Mouse (Mus musculus) midbrain, embryonic 16.5 days (tissue): Measurements from ENCODE around the gene Dtx3. TPM values are rescaled to one million over a fixed set of nuclear protein-coding genes. Genes with fewer than 3 reads are reported as not detected.
"Not testable (repeated sequence)": the region's sequence is repeated elsewhere in the genome, so short reads cannot be mapped to it uniquely, and the experiment has no call there.

ENCODE experiments used
- ATAC-seq: fragments of 200-750 bp; cut with Nextera tagmentation; 2 replicates; pipeline ENCODE4 v1.8.0; 2017; ENCODE audit warnings: moderate TSS enrichment
- H3K27ac ChIP-seq: fragments of 300-500 bp; sonication (generic); 2 replicates; pipeline ENCODE4 v1.5.1; 2014; ENCODE audit warnings: mild to moderate bottlenecking, low read length, mixed read lengths
- H3K27me3 ChIP-seq: fragments of 300-500 bp; sonication (generic); 2 replicates; pipeline ENCODE4 v1.6.1; 2014; ENCODE audit warnings: low read depth, low read length, mixed read lengths; ENCODE audit not compliant: control insufficient read depth, insufficient read depth
- H3K36me3 ChIP-seq: fragments of 300-500 bp; sonication (generic); 2 replicates; pipeline ENCODE4 v1.6.1; 2014; ENCODE audit warnings: mild to moderate bottlenecking, low read length, moderate library complexity, mixed read lengths; ENCODE audit not compliant: control insufficient read depth, insufficient read depth
- H3K4me1 ChIP-seq: fragments of 300-500 bp; sonication (generic); 2 replicates; pipeline ENCODE4 v1.6.1; 2014; ENCODE audit warnings: mild to moderate bottlenecking, low read length, mixed read lengths; ENCODE audit not compliant: control insufficient read depth, insufficient read depth
- H3K4me2 ChIP-seq: fragments of 300-500 bp; sonication (generic); 2 replicates; pipeline ENCODE4 v1.6.1; 2014; ENCODE audit warnings: mild to moderate bottlenecking, low read length, mixed read lengths
- H3K4me3 ChIP-seq: fragments of 300-500 bp; sonication (generic); 2 replicates; pipeline ENCODE4 v1.5.1; 2014; ENCODE audit warnings: low read depth, mild to moderate bottlenecking, low read length, moderate library complexity, mixed read lengths
- H3K9ac ChIP-seq: fragments of 300-500 bp; sonication (generic); 2 replicates; pipeline ENCODE4 v1.6.1; 2014; ENCODE audit warnings: low read depth, low read length, mixed read lengths
- H3K9me3 ChIP-seq: fragments of 300-500 bp; sonication (generic); replicated peaks from 2 replicates; pipeline ENCODE4 v1.6.1; 2014; ENCODE audit warnings: mild to moderate bottlenecking, low read length, mixed read lengths; ENCODE audit not compliant: control insufficient read depth, poor library complexity, severe bottlenecking
- WGBS: fragments of 180-500 bp; shearing (Covaris S2); extraction: QIAGEN DNeasy Blood & Tissue Kit; methylation state at CpG from one replicate; pipeline ENCODE4 v1.1.7; 2014; 5-methylcytosine and 5-hydroxymethylcytosine counted together
- polyA plus RNA-seq: library from polyadenylated mRNA; unstranded; fragments of >200 nt; fragmentation: Nextera tagmentation; extraction: Ambion mirVana; gene quantifications from 2 replicates; pipeline ENCODE4 v1.2.1, GENCODE M21; 2015

Gene Dtx3
- polyA plus RNA-seq, 1 experiment from 2014 or later: 255 TPM

GRCm38 (mm10) chr10:127160728-127161127, 34.8 kb downstream of the Dtx3 start:
- no peaks in the 10 kb centered on the region for H3K36me3 ChIP-seq
- no peaks in the 10 kb centered on the region for H3K27me3 ChIP-seq
- no peaks in the 10 kb centered on the region for H3K9me3 ChIP-seq
- H3K4me2 ChIP-seq: no peak overlapping the region
- H3K4me1 ChIP-seq: no peaks in the 10 kb centered on the region; the same call in 1 of the 2 replicates
- no peak overlapping the region for H3K4me3 ChIP-seq
- ATAC-seq: no peak
- 76% methylated on average over 3 of the region's 3 CpGs for WGBS
- no peak overlapping the region for H3K9ac ChIP-seq
- no peak overlapping the region for H3K27ac ChIP-seq

GRCm38 (mm10) chr10:127160081-127160480, 35.4 kb downstream of the Dtx3 start:
- Histone ChIP-seq H3K36me3 (no peaks in the 10 kb centered on the region), H3K27me3 (no peaks in the 10 kb centered on the region), H3K9ac (no peak overlapping the region), H3K27ac (no peak overlapping the region), H3K4me1 (no peaks in the 10 kb centered on the region; the same call in 1 of the 2 replicates), H3K4me2 (no peak overlapping the region), H3K4me3 (no peak overlapping the region), H3K9me3 (no peaks in the 10 kb centered on the region)
- WGBS: 82% methylated on average over 9 of the region's 9 CpGs
- no peak for ATAC-seq

- H3K4me2 ChIP-seq: no peak overlapping the region
- H3K36me3 ChIP-seq: no peaks in the 10 kb centered on the region
- no peaks in the 10 kb centered on the region for H3K27me3 ChIP-seq
- ATAC-seq: no peak
- H3K4me1 ChIP-seq: no peaks in the 10 kb centered on the region
- no peak overlapping the region for H3K9ac ChIP-seq
- WGBS: 70% methylated on average over 3 of the region's 3 CpGs
- H3K9me3 ChIP-seq: no peaks in the 10 kb centered on the region
- no peak overlapping the region for H3K27ac ChIP-seq
- H3K4me3 ChIP-seq: no peak overlapping the region
These were observed 37.1 kb downstream of the Dtx3 start for GRCm38 (mm10) chr10:127158471-127158870.

- 86% methylated on average over 1 of the region's 1 CpGs for WGBS
These were observed 39.0 kb downstream of the Dtx3 start for GRCm38 (mm10) chr10:127156511-127156910.

GRCm38 (mm10) chr10:127156089-127156488, 39.4 kb downstream of the Dtx3 start:
- H3K9ac ChIP-seq: no peak overlapping the region
- no peaks in the 10 kb centered on the region for H3K36me3 ChIP-seq
- no peaks in the 10 kb centered on the region for H3K27me3 ChIP-seq
- H3K4me2 ChIP-seq: no peak overlapping the region
- 100% methylated on average over 1 of the region's 1 CpGs for WGBS
- no peak overlapping the region for H3K4me3 ChIP-seq
- no peak overlapping the region for H3K27ac ChIP-seq
- no peaks in the 10 kb centered on the region for H3K4me1 ChIP-seq
- H3K9me3 ChIP-seq: no peaks in the 10 kb centered on the region
- no peak for ATAC-seq

More at GRCm38 (mm10) chr10:127156511-127156910, 39.0 kb downstream of the Dtx3 start:
- no peak overlapping the region for H3K27ac ChIP-seq
- ATAC-seq: no peak
- H3K9me3 ChIP-seq: no peaks in the 10 kb centered on the region
- H3K9ac ChIP-seq: no peak overlapping the region
- no peaks in the 10 kb centered on the region for H3K27me3 ChIP-seq
- H3K4me2 ChIP-seq: no peak overlapping the region
- no peaks in the 10 kb centered on the region for H3K36me3 ChIP-seq
- no peaks in the 10 kb centered on the region for H3K4me1 ChIP-seq
- no peak overlapping the region for H3K4me3 ChIP-seq

GRCm38 (mm10) chr10:127154652-127155051, 40.9 kb downstream of the Dtx3 start:
- Histone ChIP-seq H3K9me3 (no peaks in the 10 kb centered on the region), H3K36me3 (no peaks in the 10 kb centered on the region), H3K9ac (no peak overlapping the region), H3K4me1 (no peaks in the 10 kb centered on the region), H3K27ac (no peak overlapping the region), H3K27me3 (no peaks in the 10 kb centered on the region), H3K4me3 (no peak overlapping the region), H3K4me2 (no peak overlapping the region)
- no peak for ATAC-seq
- WGBS: 89% methylated on average over 5 of the region's 5 CpGs

GRCm38 (mm10) chr10:127154241-127154640, 41.3 kb downstream of the Dtx3 start:
- no peak for ATAC-seq
- no peaks in the 10 kb centered on the region for H3K36me3 ChIP-seq
- H3K4me1 ChIP-seq: no peaks in the 10 kb centered on the region
- no peak overlapping the region for H3K4me2 ChIP-seq
- H3K9me3 ChIP-seq: no peaks in the 10 kb centered on the region
- no peak overlapping the region for H3K4me3 ChIP-seq
- H3K27me3 ChIP-seq: no peaks in the 10 kb centered on the region
- H3K9ac ChIP-seq: no peak overlapping the region
- WGBS: 96% methylated on average over 2 of the region's 2 CpGs
- H3K27ac ChIP-seq: no peak overlapping the region

- Histone ChIP-seq H3K27me3 (no peaks in the 10 kb centered on the region), H3K27ac (no peak overlapping the region), H3K4me3 (no peak overlapping the region), H3K9me3 (no peaks in the 10 kb centered on the region), H3K9ac (no peak overlapping the region), H3K4me1 (no peaks in the 10 kb centered on the region), H3K36me3 (no peaks in the 10 kb centered on the region), H3K4me2 (no peak overlapping the region)
- 96% methylated on average over 7 of the region's 7 CpGs for WGBS
- ATAC-seq: no peak
These were observed 42.2 kb downstream of the Dtx3 start for GRCm38 (mm10) chr10:127153323-127153722.

GRCm38 (mm10) chr10:127152556-127152955, 43.0 kb downstream of the Dtx3 start:
- 87% methylated on average over 10 of the region's 10 CpGs for WGBS
- not testable (repeated sequence) for H3K9me3 ChIP-seq, ATAC-seq, H3K36me3 ChIP-seq, H3K4me2 ChIP-seq, H3K9ac ChIP-seq, H3K4me3 ChIP-seq, H3K4me1 ChIP-seq, H3K27ac ChIP-seq, H3K27me3 ChIP-seq
